Mouse (Mus musculus) myocyte (in vitro differentiated cells): Measurements from ENCODE around the gene Itgal. TPM values are rescaled to one million over a fixed set of nuclear protein-coding genes. Genes with fewer than 3 reads are reported as not detected.

Experiments used
- H3K27me3 ChIP-seq: one replicate; pipeline ENCODE4 v1.6.1; 2011; ENCODE audit not compliant: control insufficient read depth, insufficient read depth, insufficient read length
- H3K36me3 ChIP-seq: one replicate; pipeline ENCODE4 v1.6.1; 2011; ENCODE audit not compliant: control insufficient read depth, insufficient read depth
- H3K4me2 ChIP-seq: one replicate; pipeline ENCODE4 v1.6.1; 2011; ENCODE audit warnings: low read depth, control low read depth
- H3K4me3 ChIP-seq: one replicate; pipeline ENCODE4 v1.5.1; 2011; ENCODE audit warnings: mild to moderate bottlenecking, control low read depth, moderate library complexity
- H3K79me2 ChIP-seq: one replicate; pipeline ENCODE4 v1.6.1; 2011; ENCODE audit not compliant: control insufficient read depth, insufficient read depth
- H3ac ChIP-seq: one replicate; pipeline ENCODE4 v1.6.1; 2011; ENCODE audit not compliant: control insufficient read depth, insufficient read length
- CEBPB ChIP-seq: IDR thresholded peaks from 2 replicates; pipeline ENCODE4 v1.6.1; 2011; ENCODE audit warnings: mild to moderate bottlenecking, moderate library complexity; ENCODE audit not compliant: poor library complexity, insufficient read depth, severe bottlenecking
- E2F4 ChIP-seq: IDR thresholded peaks from one replicate; pipeline ENCODE4 v1.6.1; 2011; ENCODE audit warnings: mild to moderate bottlenecking, control low read depth, moderate library complexity; ENCODE audit not compliant: insufficient read depth
- MAX ChIP-seq: IDR thresholded peaks from one replicate; pipeline ENCODE4 v1.6.1; 2011; ENCODE audit warnings: low read depth, mild to moderate bottlenecking, control low read depth
- MYOD1 ChIP-seq, 3 experiments: IDR thresholded peaks; one replicate each; pipeline ENCODE4 v1.6.1; 2011; ENCODE audit warnings: control low read depth in 2 of 3, low read depth in 2 of 3, mild to moderate bottlenecking in 2 of 3, moderate library complexity in 1 of 3; ENCODE audit not compliant: insufficient read length in 2 of 3, control insufficient read depth in 1 of 3
- MYOG ChIP-seq, 3 experiments: IDR thresholded peaks; one replicate each; pipeline ENCODE4 v1.6.1; 2011; ENCODE audit warnings: control low read depth in 2 of 3, low read depth in 2 of 3, mild to moderate bottlenecking in 2 of 3; ENCODE audit not compliant: insufficient read length in 2 of 3, control insufficient read depth in 1 of 3, insufficient read depth in 1 of 3
- POLR2A ChIP-seq: IDR thresholded peaks from one replicate; pipeline ENCODE4 v1.6.1; 2011; ENCODE audit warnings: low read depth, mild to moderate bottlenecking, control low read depth, moderate library complexity; ENCODE audit not compliant: insufficient read length
- POLR2AphosphoS2 ChIP-seq: IDR thresholded peaks from one replicate; pipeline ENCODE4 v1.6.1; 2011; ENCODE audit warnings: low read depth, control low read depth; ENCODE audit not compliant: insufficient read length
- REST ChIP-seq: IDR thresholded peaks from one replicate; pipeline ENCODE4 v1.6.1; 2011; ENCODE audit warnings: mild to moderate bottlenecking, control low read depth, moderate library complexity; ENCODE audit not compliant: insufficient read depth, insufficient read length
- SRF ChIP-seq: IDR thresholded peaks from one replicate; pipeline ENCODE4 v1.6.1; 2011; ENCODE audit warnings: low read depth; ENCODE audit not compliant: control insufficient read depth, insufficient read length
- TCF12 ChIP-seq: IDR thresholded peaks from one replicate; pipeline ENCODE4 v1.6.1; 2011; ENCODE audit warnings: mild to moderate bottlenecking, control low read depth; ENCODE audit not compliant: poor library complexity, insufficient read depth, severe bottlenecking
- TCF3 ChIP-seq: IDR thresholded peaks from one replicate; pipeline ENCODE4 v1.6.1; 2011; ENCODE audit warnings: low read depth, control low read depth; ENCODE audit not compliant: insufficient read length
- USF1 ChIP-seq: IDR thresholded peaks from one replicate; pipeline ENCODE4 v1.6.1; 2011; ENCODE audit warnings: low read depth, mild to moderate bottlenecking, control low read depth, moderate library complexity
- polyA plus RNA-seq: library from polyadenylated mRNA; unstranded; fragments of >200 nt; fragmentation: generic; extraction: Trizol; gene quantifications from one replicate; pipeline ENCODE4 v1.2.1, GENCODE M21; 2012; ENCODE audit warnings: missing spikeins

The Itgal gene
- polyA plus RNA-seq, 1 experiment: 0.16 TPM

GRCm38 (mm10) chr7:127342332-127342731 is 46.3 kb downstream of the Itgal start:
- peaks cover 6% of the 10 kb centered on the region for H3K79me2 ChIP-seq
- no peaks in the 10 kb centered on the region for H3K36me3 ChIP-seq
- no peak overlapping the region for H3K4me3 ChIP-seq
- TF ChIP-seq MYOD1 (IDR thresholded peaks at IDR 0.05; ENCODE audit: control insufficient read depth in 1 of 3, insufficient read length in 2 of 3, low read depth in 2 of 3) (no peak), POLR2A (no peak), REST (no peak), SRF (no peak), USF1 (no peak)
- H3ac ChIP-seq: no peak overlapping the region
- H3K27me3 ChIP-seq: no peaks in the 10 kb centered on the region
- no peak overlapping the region for H3K4me2 ChIP-seq

GRCm38 (mm10) chr7:127342888-127343287 is 46.8 kb downstream of the Itgal start:
- Histone ChIP-seq H3ac (no peak overlapping the region), H3K4me2 (no peak overlapping the region), H3K27me3 (no peaks in the 10 kb centered on the region), H3K4me3 (no peak overlapping the region), H3K36me3 (no peaks in the 10 kb centered on the region), H3K79me2 (peaks cover 6% of the 10 kb centered on the region)
- TF ChIP-seq MYOG (IDR thresholded peaks at IDR 0.05; ENCODE audit: control insufficient read depth in 1 of 3, insufficient read depth in 1 of 3, insufficient read length in 2 of 3, low read depth in 2 of 3) (no peak), CEBPB (no peak), MAX (no peak), POLR2A (no peak), POLR2AphosphoS2 (no peak)

DNA sequence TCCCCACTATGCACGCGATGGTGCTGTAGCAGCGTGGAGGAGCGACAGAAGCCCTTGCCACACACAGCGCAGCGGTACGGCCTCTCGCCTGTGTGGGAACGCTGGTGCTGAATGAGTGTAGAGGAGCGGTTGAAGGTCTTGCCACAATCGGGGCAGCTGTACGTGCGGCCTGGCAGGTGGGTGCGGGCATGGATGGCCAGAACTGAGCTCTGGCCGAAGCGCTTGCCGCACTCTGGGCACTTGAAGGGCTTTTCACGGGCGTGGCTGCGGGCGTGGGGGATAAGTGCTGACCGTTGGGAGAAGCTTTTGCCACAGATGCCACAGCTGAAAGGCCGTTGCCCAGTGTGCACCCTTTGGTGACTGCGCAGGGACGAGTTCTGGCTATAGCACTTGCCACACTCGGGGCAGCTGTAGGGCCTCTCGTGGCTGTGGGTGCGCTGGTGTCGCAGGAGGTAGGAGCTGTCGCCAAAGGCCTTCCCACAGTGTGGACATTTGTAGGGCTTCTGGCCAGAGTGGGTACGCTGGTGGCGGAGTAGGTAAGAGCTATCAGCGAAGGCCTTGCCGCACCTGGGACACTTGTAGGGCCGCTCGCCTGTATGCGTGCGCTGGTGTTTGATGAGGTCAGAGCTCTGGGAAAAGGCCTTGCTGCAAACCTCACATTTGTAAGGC is 47.4 kb downstream of the Itgal start:
- TF ChIP-seq USF1: no peak
- peak in 1 of 3 experiments; percentile 13 for TF ChIP-seq MYOD1 (IDR thresholded peaks at IDR 0.05; ENCODE audit: control insufficient read depth in 1 of 3, insufficient read length in 2 of 3, low read depth in 2 of 3)
- no peak for TF ChIP-seq SRF
- TF ChIP-seq E2F4: no peak
- TF ChIP-seq REST: no peak
- no peak for TF ChIP-seq CEBPB
- TF ChIP-seq MYOG (IDR thresholded peaks at IDR 0.05; ENCODE audit: control insufficient read depth in 1 of 3, insufficient read depth in 1 of 3, insufficient read length in 2 of 3, low read depth in 2 of 3): peak in 1 of 3 experiments; percentile 4
- TF ChIP-seq POLR2A: no peak
- TF ChIP-seq MAX: no peak
- H3K79me2 ChIP-seq: peaks cover 6% of the 10 kb centered on the region
- no peak overlapping the region for H3K4me2 ChIP-seq
- H3K36me3 ChIP-seq: no peaks in the 10 kb centered on the region
- no peaks in the 10 kb centered on the region for H3K27me3 ChIP-seq
- no peak overlapping the region for H3ac ChIP-seq
- peak overlapping the region; percentile 62 for H3K4me3 ChIP-seq

DNA sequence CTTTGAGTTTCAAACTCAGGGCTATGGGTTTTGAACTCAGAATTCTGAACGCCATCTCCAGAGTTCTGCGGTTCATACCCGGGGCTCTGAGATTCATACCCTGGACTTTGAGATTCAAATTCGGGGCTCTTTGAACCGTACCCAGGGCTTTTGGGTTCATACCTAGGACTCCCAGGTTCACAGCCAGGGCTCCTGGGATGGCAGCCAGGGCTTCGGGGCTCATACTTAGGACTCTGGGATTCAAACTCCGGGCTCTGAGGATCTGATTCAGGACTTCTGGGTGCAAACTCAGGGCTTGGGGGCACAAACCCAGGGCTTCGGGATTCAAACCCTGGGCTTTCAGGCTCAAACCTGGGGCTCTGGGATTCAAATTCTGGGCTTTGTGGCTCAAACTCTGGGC is 48.3 kb downstream of the Itgal start:
- H3ac ChIP-seq: peak overlapping the region; percentile 93
- no peaks in the 10 kb centered on the region for H3K27me3 ChIP-seq
- no peaks in the 10 kb centered on the region for H3K36me3 ChIP-seq
- H3K79me2 ChIP-seq: peaks cover 6% of the 10 kb centered on the region
- TF ChIP-seq POLR2AphosphoS2 (no peak), E2F4 (no peak), TCF12 (no peak), SRF (no peak), TCF3 (no peak), MAX (no peak), POLR2A (no peak), CEBPB (no peak), MYOG (IDR thresholded peaks at IDR 0.05; ENCODE audit: control insufficient read depth in 1 of 3, insufficient read depth in 1 of 3, insufficient read length in 2 of 3, low read depth in 2 of 3) (no peak), REST (no peak), MYOD1 (IDR thresholded peaks at IDR 0.05; ENCODE audit: control insufficient read depth in 1 of 3, insufficient read length in 2 of 3, low read depth in 2 of 3) (no peak), USF1 (no peak)
- peak overlapping the region; percentile 84 for H3K4me2 ChIP-seq
- peak overlapping the region; percentile 62 for H3K4me3 ChIP-seq

- TF ChIP-seq MYOD1 (IDR thresholded peaks at IDR 0.05; ENCODE audit: control insufficient read depth in 1 of 3, insufficient read length in 2 of 3, low read depth in 2 of 3): peak in 1 of 3 experiments; percentile 6
- TF ChIP-seq TCF3: no peak
- no peak for TF ChIP-seq USF1
- peak; percentile 86 for TF ChIP-seq POLR2A
- no peak for TF ChIP-seq REST
- no peak for TF ChIP-seq CEBPB
- no peak for TF ChIP-seq TCF12
- no peak for TF ChIP-seq MYOG (IDR thresholded peaks at IDR 0.05; ENCODE audit: control insufficient read depth in 1 of 3, insufficient read depth in 1 of 3, insufficient read length in 2 of 3, low read depth in 2 of 3)
- TF ChIP-seq MAX: no peak
- TF ChIP-seq SRF: no peak
- peak; percentile 77 for TF ChIP-seq POLR2AphosphoS2
- no peak for TF ChIP-seq E2F4
- H3K4me2 ChIP-seq: peak overlapping the region; percentile 84
- H3ac ChIP-seq: peak overlapping the region; percentile 93
- peak overlapping the region; percentile 62 for H3K4me3 ChIP-seq
- H3K79me2 ChIP-seq: peaks cover 6% of the 10 kb centered on the region
- no peaks in the 10 kb centered on the region for H3K27me3 ChIP-seq
- no peaks in the 10 kb centered on the region for H3K36me3 ChIP-seq
Observed at GRCm38 (mm10) chr7:127345092-127345491, 49.0 kb downstream of the Itgal start.
